Mouse (Mus musculus) megakaryocyte progenitor cell, adult 5-6 weeks (primary cell): Measurements from ENCODE around the gene Ifi203. TPM values are rescaled to one million over a fixed set of nuclear protein-coding genes. Genes with fewer than 3 reads are reported as not detected.
"Not testable (repeated sequence)": the region's sequence is repeated elsewhere in the genome, so short reads cannot be mapped to it uniquely, and the experiment has no call there.

Experiments used
- ATAC-seq: replicated peaks from 2 replicates; pipeline ENCODE4 v1.8.0; 2016; ENCODE audit warnings: mild to moderate bottlenecking, moderate TSS enrichment, inconsistent platforms; ENCODE audit not compliant: poor library complexity
- total RNA-seq, 2 experiments: library from RNA; stranded (forward) in 1 of 2; stranded (reverse) in 1 of 2; fragments of 157-497, 149-512 nt in 1 of 2; fragments of 200-1000 nt in 1 of 2; gene quantifications; 2 replicates each; pipeline versions ENCODE4 v1.2.3 to v1.2.4; 2015 to 2017

Ifi203 gene
- total RNA-seq, 2 experiments from 2014 or later = 29.0 to 87.9 TPM

GRCm38 (mm10) chr1:173905885-173906284, 36.6 kb downstream of the Ifi203 start:
- not testable (repeated sequence) for ATAC-seq

GRCm38 (mm10) chr1:173889741-173890140, 52.7 kb downstream of the Ifi203 start:
- peak; percentile 33; the same call in 1 of the 2 replicates for ATAC-seq

GRCm38 (mm10) chr1:173887026-173887787, 55.3 kb downstream of the Ifi203 start:
- ATAC-seq = peak; percentile 95

GRCm38 (mm10) chr1:173880004-173880666, 62.3 kb downstream of the Ifi203 start:
- ATAC-seq = peak; percentile 36

- peak; percentile 55 for ATAC-seq
Observed at GRCm38 (mm10) chr1:173879225-173879987, 63.1 kb downstream of the Ifi203 start.

GRCm38 (mm10) chr1:173878264-173878663, 64.2 kb downstream of the Ifi203 start:
- ATAC-seq = peak; percentile 30

- peak; percentile 33 for ATAC-seq
Observed at GRCm38 (mm10) chr1:173877125-173877524, 65.3 kb downstream of the Ifi203 start.

Other genes with a start within 250 kb of the Ifi203 start
- 1.4 and 1.9 TPM in 2 replicates for gene Ifi207, start 200.9 kb downstream of the Ifi203 start, total RNA-seq (2015)
- 0.33 and 0.88 TPM in 2 replicates for gene Ifi207, start 200.9 kb downstream of the Ifi203 start, total RNA-seq (2017)
- gene Ifi204, start 175.7 kb downstream of the Ifi203 start, total RNA-seq (2015) = 3.6 and 4.1 TPM in 2 replicates
- gene Ifi204, start 175.7 kb downstream of the Ifi203 start, total RNA-seq (2017) = 4.2 and 4.9 TPM in 2 replicates
- gene Ifi211, start 29.6 kb downstream of the Ifi203 start, total RNA-seq (2015) = 6.8 and 13.6 TPM in 2 replicates
- gene Ifi211, start 29.6 kb downstream of the Ifi203 start, total RNA-seq (2017) = 13.6 and 14.5 TPM in 2 replicates
- 112 and 113 TPM in 2 replicates for gene Mndal, start 181 bp downstream of the Ifi203 start, total RNA-seq (2015)
- gene Mndal, start 181 bp downstream of the Ifi203 start, total RNA-seq (2017) = 70.3 and 92.9 TPM in 2 replicates
- not detected in 2 replicates for gene Ifi202b, start 40.1 kb upstream of the Ifi203 start, total RNA-seq (2015)
- gene Ifi202b, start 40.1 kb upstream of the Ifi203 start, total RNA-seq (2017) = not detected in 2 replicates
- gene Ifi205, start 89.1 kb upstream of the Ifi203 start, total RNA-seq (2015) = 5.5 and 7.7 TPM in 2 replicates
- gene Ifi205, start 89.1 kb upstream of the Ifi203 start, total RNA-seq (2017) = 1.8 and 6.5 TPM in 2 replicates
- gene Olfr433, start 98.0 kb upstream of the Ifi203 start, total RNA-seq (2015) = 0.27 TPM in 1 of 2 replicates, not detected in the other
- 0.12 and 0.17 TPM in 2 replicates for gene Olfr433, start 98.0 kb upstream of the Ifi203 start, total RNA-seq (2017)
- not detected in 2 replicates for gene Olfr432, start 106.5 kb upstream of the Ifi203 start, total RNA-seq (2015)
- gene Olfr432, start 106.5 kb upstream of the Ifi203 start, total RNA-seq (2017) = under 0.01 TPM in 1 of 2 replicates, not detected in the other
- not detected in 2 replicates for gene Olfr430, start 123.9 kb upstream of the Ifi203 start, total RNA-seq (2015)
- gene Olfr430, start 123.9 kb upstream of the Ifi203 start, total RNA-seq (2017) = not detected in 2 replicates
- gene Olfr429, start 141.7 kb upstream of the Ifi203 start, total RNA-seq (2015) = not detected in 2 replicates
- not detected in 2 replicates for gene Olfr429, start 141.7 kb upstream of the Ifi203 start, total RNA-seq (2017)
- not detected in 2 replicates for gene Olfr427, start 154.2 kb upstream of the Ifi203 start, total RNA-seq (2015)
- not detected in 2 replicates for gene Olfr427, start 154.2 kb upstream of the Ifi203 start, total RNA-seq (2017)
- gene Olfr231, start 178.5 kb upstream of the Ifi203 start, total RNA-seq (2015) = not detected in 2 replicates
- gene Olfr231, start 178.5 kb upstream of the Ifi203 start, total RNA-seq (2017) = not detected in 2 replicates
- not detected in 2 replicates for gene Olfr424, start 188.8 kb upstream of the Ifi203 start, total RNA-seq (2015)
- gene Olfr424, start 188.8 kb upstream of the Ifi203 start, total RNA-seq (2017) = not detected in 2 replicates
- not detected in 2 replicates for gene Olfr420, start 213.0 kb upstream of the Ifi203 start, total RNA-seq (2015)
- not detected in 2 replicates for gene Olfr420, start 213.0 kb upstream of the Ifi203 start, total RNA-seq (2017)
- 1.3 and 4.1 TPM in 2 replicates for gene Spta1, start 230.1 kb upstream of the Ifi203 start, total RNA-seq (2015)
- 5.9 and 9.9 TPM in 2 replicates for gene Spta1, start 230.1 kb upstream of the Ifi203 start, total RNA-seq (2017)